Mouse (Mus musculus): ENCODE measurements around the gene Gm884. TPM values are rescaled to one million over a fixed set of nuclear protein-coding genes. Genes with fewer than 3 reads are reported as not detected.
"Not testable (repeated sequence)": the region's sequence is repeated elsewhere in the genome, so short reads cannot be mapped to it uniquely, and the experiment has no call there.

Gene Gm884
- polyA plus RNA-seq, 1 experiment from 2014 or later = not detected

- WGBS = 95% methylated on average over 2 of the region's 2 CpGs
- H3K4me1 ChIP-seq (replicated peaks) = no peaks in the 10 kb centered on the region
- no peak for ATAC-seq
- no peak overlapping the region for H3K9ac ChIP-seq (replicated peaks)
- H3K4me3 ChIP-seq (replicated peaks) = no peak overlapping the region
- no peak overlapping the region for H3K27ac ChIP-seq
- H3K36me3 ChIP-seq = no peaks in the 10 kb centered on the region
- H3K27me3 ChIP-seq = no peaks in the 10 kb centered on the region
- H3K4me2 ChIP-seq (replicated peaks) = no peak overlapping the region
- no peaks in the 10 kb centered on the region for H3K9me3 ChIP-seq
Observed at GRCm38 (mm10) chr11:103610772-103611171, 10.2 kb downstream of the Gm884 start.

- H3K27me3 ChIP-seq = no peaks in the 10 kb centered on the region
Observed at GRCm38 (mm10) chr11:103606611-103607010, 14.3 kb downstream of the Gm884 start.

GRCm38 (mm10) chr11:103578339-103578738 is 42.6 kb downstream of the Gm884 start:
- H3K9ac ChIP-seq (replicated peaks) = no peak overlapping the region
- H3K36me3 ChIP-seq = no peaks in the 10 kb centered on the region
- H3K4me1 ChIP-seq (replicated peaks) = no peaks in the 10 kb centered on the region
- peaks cover 13% of the 10 kb centered on the region for H3K9me3 ChIP-seq
- no peak overlapping the region for H3K4me2 ChIP-seq (replicated peaks)
- no peak overlapping the region for H3K27ac ChIP-seq
- ATAC-seq = no peak
- H3K4me3 ChIP-seq (replicated peaks) = no peak overlapping the region
- 92% methylated on average over 11 of the region's 11 CpGs for WGBS
- no peaks in the 10 kb centered on the region for H3K27me3 ChIP-seq

More at GRCm38 (mm10) chr11:103606611-103607010, 14.3 kb downstream of the Gm884 start:
- H3K27ac ChIP-seq = no peak overlapping the region
- H3K9ac ChIP-seq (replicated peaks) = no peak overlapping the region
- no peak for ATAC-seq
- no peaks in the 10 kb centered on the region for H3K36me3 ChIP-seq
- H3K9me3 ChIP-seq = no peaks in the 10 kb centered on the region
- H3K4me2 ChIP-seq (replicated peaks) = no peak overlapping the region
- WGBS = 71% methylated on average over 5 of the region's 5 CpGs
- no peak overlapping the region for H3K4me3 ChIP-seq (replicated peaks)
- no peaks in the 10 kb centered on the region for H3K4me1 ChIP-seq (replicated peaks)

DNA sequence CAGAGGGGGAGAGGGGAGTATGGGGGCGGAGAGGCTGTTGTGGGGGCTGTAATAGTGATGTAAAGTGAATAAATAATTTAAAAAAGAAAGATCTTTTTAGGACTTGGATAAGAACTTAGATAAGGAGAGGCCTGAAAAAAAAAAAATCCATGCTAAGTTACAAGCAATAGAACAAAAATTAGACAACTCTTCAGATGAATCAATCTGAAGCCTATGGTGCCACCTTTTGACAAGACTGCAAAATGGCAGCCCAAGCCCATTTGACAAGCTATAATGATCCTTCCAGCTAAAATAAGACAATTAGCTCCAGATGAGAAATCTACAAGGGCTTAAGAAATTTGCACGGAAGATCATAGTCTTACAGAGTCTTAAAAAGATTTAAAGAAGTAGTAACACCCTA is 64.9 kb downstream of the Gm884 start:
- H3K36me3 ChIP-seq = no peaks in the 10 kb centered on the region
- no peaks in the 10 kb centered on the region for H3K9me3 ChIP-seq
- H3K4me3 ChIP-seq (replicated peaks) = no peak overlapping the region
- ATAC-seq = no peak
- H3K27me3 ChIP-seq = no peaks in the 10 kb centered on the region
- H3K27ac ChIP-seq = no peak overlapping the region
- no peak overlapping the region for H3K9ac ChIP-seq (replicated peaks)
- 86% methylated on average over 2 of the region's 2 CpGs for WGBS
- H3K4me1 ChIP-seq (replicated peaks) = no peaks in the 10 kb centered on the region
- no peak overlapping the region for H3K4me2 ChIP-seq (replicated peaks)

DNA sequence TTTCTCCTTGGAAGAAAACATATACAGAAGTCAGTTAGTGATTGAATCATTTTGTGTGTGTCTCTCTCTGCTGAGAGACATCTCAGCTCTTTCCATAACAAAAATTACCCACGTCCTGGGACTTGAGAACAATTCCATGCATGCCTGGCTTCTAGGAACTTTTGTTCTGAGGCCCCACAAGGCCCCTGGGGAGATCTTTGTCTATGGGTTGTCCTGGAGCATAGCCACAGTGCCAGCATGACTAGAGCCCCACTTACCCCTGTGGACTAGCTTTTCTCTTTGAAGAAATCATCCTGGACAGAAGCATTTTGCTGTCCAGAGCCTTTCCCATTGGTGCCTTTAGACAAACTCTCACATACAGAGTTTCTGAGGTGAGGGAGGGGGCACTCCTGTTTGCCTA is 86.0 kb downstream of the Gm884 start:
- H3K36me3 ChIP-seq; H3K4me2 ChIP-seq (replicated peaks); H3K27ac ChIP-seq; H3K9ac ChIP-seq (replicated peaks); H3K9me3 ChIP-seq; H3K4me1 ChIP-seq (replicated peaks); H3K27me3 ChIP-seq; ATAC-seq; H3K4me3 ChIP-seq (replicated peaks): not testable (repeated sequence)
- 20% methylated on average over 1 of the region's 1 CpGs for WGBS

- Histone ChIP-seq H3K9me3 (peaks cover 4% of the 10 kb centered on the region; the same call in 1 of the 2 replicates), H3K27me3 (no peaks in the 10 kb centered on the region), H3K27ac (no peak overlapping the region), H3K9ac (replicated peaks) (no peak overlapping the region), H3K4me3 (replicated peaks) (no peak overlapping the region), H3K4me1 (replicated peaks) (no peaks in the 10 kb centered on the region), H3K36me3 (no peaks in the 10 kb centered on the region), H3K4me2 (replicated peaks) (no peak overlapping the region)
- ATAC-seq = no peak
- 75% methylated on average over 2 of the region's 2 CpGs for WGBS
Observed at GRCm38 (mm10) chr11:103512111-103512510, 108.8 kb downstream of the Gm884 start.

DNA sequence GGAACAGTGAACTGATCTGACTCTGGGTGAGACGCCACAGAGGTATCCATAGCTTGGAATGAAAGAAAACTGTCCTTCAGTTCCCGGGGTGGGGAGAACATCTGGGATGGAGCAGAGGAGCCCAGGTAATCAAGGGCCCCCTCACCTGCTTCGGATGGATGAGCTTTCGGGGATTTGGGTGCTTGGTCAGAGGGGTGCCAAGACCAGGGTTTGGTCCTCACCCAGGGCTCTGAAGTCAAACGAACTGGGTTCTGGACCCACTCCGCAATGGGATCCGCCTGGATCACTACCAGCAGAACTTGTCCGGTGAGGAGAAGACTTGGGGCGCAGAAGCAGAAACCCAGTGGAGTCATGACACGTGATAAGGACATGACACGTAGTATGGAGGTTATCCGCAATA is 116.4 kb downstream of the Gm884 start, which contains the start of gene Lrrc37a:
Gene Lrrc37a, minus strand, starts transcription at position 101 of the 400 bp plus-strand sequence.
- no peaks in the 10 kb centered on the region for H3K9me3 ChIP-seq
- no peaks in the 10 kb centered on the region for H3K4me1 ChIP-seq (replicated peaks)
- 92% methylated on average over 12 of the region's 12 CpGs for WGBS

More for the DNA sequence above, 116.4 kb downstream of the Gm884 start, which contains the start of gene Lrrc37a:
- H3K27me3 ChIP-seq = no peaks in the 10 kb centered on the region
- ATAC-seq = no peak
- no peaks in the 10 kb centered on the region for H3K36me3 ChIP-seq
- no peak within 1 kb of the TSS for H3K4me3 ChIP-seq (replicated peaks)
- H3K4me2 ChIP-seq (replicated peaks) = no peak within 1 kb of the TSS
- no peak within 1 kb of the TSS for H3K9ac ChIP-seq (replicated peaks)
- H3K27ac ChIP-seq = no peak within 1 kb of the TSS

Other genes starting within 250 kb of the Gm884 start
- 9.1 and 9.4 TPM in 2 replicates for gene Plekhm1, start 208.5 kb downstream of the Gm884 start, polyA plus RNA-seq (2015; fragmentation: Nextera tagmentation; extraction: Ambion mirVana)
- gene Lrrc37a, start 116.5 kb downstream of the Gm884 start, polyA plus RNA-seq (2015; fragmentation: Nextera tagmentation; extraction: Ambion mirVana) = not detected in 2 replicates
- not detected in 2 replicates for gene Lyzl6, start 17.8 kb upstream of the Gm884 start, polyA plus RNA-seq (2015; fragmentation: Nextera tagmentation; extraction: Ambion mirVana)
- 0.22 TPM in 1 of 2 replicates, not detected in the other for gene Rprml, start 28.4 kb upstream of the Gm884 start, polyA plus RNA-seq (2015; fragmentation: Nextera tagmentation; extraction: Ambion mirVana)
- 90.5 and 96.1 TPM in 2 replicates for gene Gosr2, start 76.8 kb upstream of the Gm884 start, polyA plus RNA-seq (2015; fragmentation: Nextera tagmentation; extraction: Ambion mirVana)
- gene Wnt9b, start 128.7 kb upstream of the Gm884 start, polyA plus RNA-seq (2015; fragmentation: Nextera tagmentation; extraction: Ambion mirVana) = 0.50 and 0.52 TPM in 2 replicates
- 15.7 and 18.6 TPM in 2 replicates for gene Wnt3, start 153.0 kb upstream of the Gm884 start, polyA plus RNA-seq (2015; fragmentation: Nextera tagmentation; extraction: Ambion mirVana)

All from midbrain, embryonic 13.5 days (tissue).